ENCODE assay signal across 8 mouse cellular contexts in genomic region chr7:67953764-67954242, GRCm38 (mm10). TPM values are rescaled to one million over a fixed set of nuclear protein-coding genes. Genes with fewer than 3 reads are reported as not detected.
A peak's percentile ranks its signal among the peaks of the same experiment; 100 is the strongest.
DNase-seq lines count a peak whose midpoint lies in the region; ATAC-seq lines count a peak whose summit lies in the region.

No protein-coding gene starts in this region.

- H3K9me3 ChIP-seq in hindbrain, embryonic 13.5 days, result no peaks in the 10 kb centered on the region
- H3K9me3 ChIP-seq in liver, embryonic 13.5 days (replicated peaks), result no peaks in the 10 kb centered on the region
- no peaks in the 10 kb centered on the region for H3K9me3 ChIP-seq in neural tube, embryonic 13.5 days

- H3K4me2 ChIP-seq in hindbrain, embryonic 13.5 days, result peak overlapping the region; percentile 90
- peak overlapping the region; percentile 97 for H3K4me2 ChIP-seq in liver, embryonic 13.5 days
- peak overlapping the region; percentile 100 for H3K4me2 ChIP-seq in neural tube, embryonic 13.5 days

- peaks cover 51% of the 10 kb centered on the region for H3K4me1 ChIP-seq in hindbrain, embryonic 13.5 days (replicated peaks)
- H3K4me1 ChIP-seq in liver, embryonic 13.5 days (replicated peaks), result peaks cover 61% of the 10 kb centered on the region
- H3K4me1 ChIP-seq in neural tube, embryonic 13.5 days (replicated peaks), result peaks cover 54% of the 10 kb centered on the region

- no peak for ATAC-seq in hindbrain, embryonic 13.5 days (ENCODE audit: low FRiP score)
- ATAC-seq in liver, embryonic 13.5 days (ENCODE audit: low read depth), result no peak
- ATAC-seq in neural tube, embryonic 13.5 days (ENCODE audit: low read depth), result no peak

- no peaks in the 10 kb centered on the region for H3K36me3 ChIP-seq in hindbrain, embryonic 13.5 days
- H3K36me3 ChIP-seq in liver, embryonic 13.5 days, result no peaks in the 10 kb centered on the region
- H3K36me3 ChIP-seq in neural tube, embryonic 13.5 days, result no peaks in the 10 kb centered on the region

- no peaks in the 10 kb centered on the region for H3K27me3 ChIP-seq in hindbrain, embryonic 13.5 days
- H3K27me3 ChIP-seq in liver, embryonic 13.5 days, result peaks cover 19% of the 10 kb centered on the region
- H3K27me3 ChIP-seq in neural tube, embryonic 13.5 days, result no peaks in the 10 kb centered on the region

- no peak overlapping the region for H3K27ac ChIP-seq in hindbrain, embryonic 13.5 days
- 0 out of 2 replicates have a peak overlapping the region, but pooled peaks have one; percentile 92 for H3K27ac ChIP-seq in liver, embryonic 13.5 days
- peak overlapping the region; percentile 100; the same call in 1 of the 2 replicates for H3K27ac ChIP-seq in neural tube, embryonic 13.5 days (replicated peaks)

- intact Hi-C loops in left cerebral cortex, postnatal 25 days (cut with DNase I), result loop anchor here (5.0 to 10.0 kb wide), 4 partner anchors 98 to 403 kb away; no protein-coding TSS in a partner anchor

- H3K9ac ChIP-seq in hindbrain, embryonic 13.5 days, result peak overlapping the region; percentile 93
- H3K9ac ChIP-seq in liver, embryonic 13.5 days, result peak overlapping the region; percentile 88
- H3K9ac ChIP-seq in neural tube, embryonic 13.5 days, result peak overlapping the region; percentile 97

- under 1% methylated on average over 23 of the region's 23 CpGs for WGBS in hindbrain, embryonic 13.5 days
- under 1% methylated on average over 22 of the region's 23 CpGs for WGBS in liver, embryonic 13.5 days (ENCODE audit: insufficient replicate concordance)
- WGBS in neural tube, embryonic 13.5 days, result under 1% methylated on average over 23 of the region's 23 CpGs

- H3K4me3 ChIP-seq in hindbrain, embryonic 13.5 days, result peak overlapping the region; percentile 97
- peak overlapping the region; percentile 90 for H3K4me3 ChIP-seq in liver, embryonic 13.5 days (replicated peaks)
- peak overlapping the region; percentile 96 for H3K4me3 ChIP-seq in neural tube, embryonic 13.5 days

- DNase-seq in ovary, postnatal 36 days (ENCODE audit: low spot score), result peak; percentile 68
- DNase-seq in ovary, postnatal 10 days (ENCODE audit: low spot score), result no peak
- DNase-seq in embryo, embryonic 10.5 days (ENCODE audit: low spot score), result peak; percentile 55
- no peak for DNase-seq in liver, embryonic 13.5 days
- DNase-seq in left cerebral cortex, postnatal 25 days (ENCODE audit: low spot score in 2 of 2), result no peak
- no peak for DNase-seq in right cerebral cortex, postnatal 36 days (ENCODE audit: low spot score in 2 of 2)

RNA-seq across cellular contexts. Expression of gene Igf1r, which starts 1.2 kb away (rescaled TPM):
- 24.9 and 26.8 TPM in 2 replicates for polyA plus RNA-seq in hindbrain, embryonic 13.5 days (2015; fragmentation: Nextera tagmentation; extraction: Ambion mirVana)
- 4.1 and 4.3 TPM in 2 replicates for polyA plus RNA-seq in liver, embryonic 13.5 days (2015; fragmentation: Nextera tagmentation; extraction: Ambion mirVana)
- 23.7 and 28.5 TPM in 2 replicates for polyA plus RNA-seq in neural tube, embryonic 13.5 days (2015; fragmentation: Nextera tagmentation; extraction: Ambion mirVana)
- 10 to 100 TPM; 45.8 to 47.3 TPM for total RNA-seq in left cerebral cortex, postnatal 25 days (2021)

Comparison
In these comparisons a context has a peak if more than half of its experiments do, and no peak if none do; other contexts are left out.
1. DNase-seq: peak in ovary, postnatal 36 days (single experiment) and embryo, embryonic 10.5 days (single experiment); none in ovary, postnatal 10 days (single experiment), liver, embryonic 13.5 days (single experiment), left cerebral cortex, postnatal 25 days (0 of 2) and right cerebral cortex, postnatal 36 days (0 of 2).
2. Peak in every context shown above with its lines, with median percentiles within 50 percentile points of each other: H3K4me2 ChIP-seq, H3K4me3 ChIP-seq and H3K9ac ChIP-seq.